Mouse (Mus musculus) cerebellum, adult 9-10 months (tissue): Measurements from ENCODE around the gene Gm37240.
"Not testable (repeated sequence)": the region's sequence is repeated elsewhere in the genome, so short reads cannot be mapped to it uniquely, and the experiment has no call there.

Source experiments
- DNase-seq: peaks from one replicate; pipeline ENCODE4 v3.0.0; 2022

Gene Gm37240

GRCm38 (mm10) chr3:84686294-84686672, 1201.0 kb downstream of the Gm37240 start:
- no peak for DNase-seq

GRCm38 (mm10) chr3:84685662-84686293, 1201.5 kb downstream of the Gm37240 start:
- no peak for DNase-seq

GRCm38 (mm10) chr3:84683788-84684187, 1203.5 kb downstream of the Gm37240 start:
- no peak for DNase-seq

GRCm38 (mm10) chr3:84681699-84682098, 1205.6 kb downstream of the Gm37240 start:
- no peak for DNase-seq

- no peak for DNase-seq
These were observed 1207.3 kb downstream of the Gm37240 start for GRCm38 (mm10) chr3:84680062-84680461.

- DNase-seq = no peak
These were observed 1207.8 kb downstream of the Gm37240 start for GRCm38 (mm10) chr3:84679542-84679941.

GRCm38 (mm10) chr3:84678891-84679290, 1208.4 kb downstream of the Gm37240 start:
- DNase-seq = no peak

GRCm38 (mm10) chr3:84675710-84676109, 1211.6 kb downstream of the Gm37240 start:
- DNase-seq = no peak

- DNase-seq = no peak
These were observed 1213.8 kb downstream of the Gm37240 start for GRCm38 (mm10) chr3:84673552-84673951.

GRCm38 (mm10) chr3:84672136-84672535, 1215.2 kb downstream of the Gm37240 start:
- no peak for DNase-seq

GRCm38 (mm10) chr3:84668957-84669356, 1218.4 kb downstream of the Gm37240 start:
- no peak for DNase-seq

- no peak for DNase-seq
These were observed 1221.9 kb downstream of the Gm37240 start for GRCm38 (mm10) chr3:84665255-84666073.

GRCm38 (mm10) chr3:84664686-84665085, 1222.6 kb downstream of the Gm37240 start:
- DNase-seq = no peak

GRCm38 (mm10) chr3:84663858-84664257, 1223.5 kb downstream of the Gm37240 start:
- DNase-seq = no peak

GRCm38 (mm10) chr3:84663079-84663478, 1224.2 kb downstream of the Gm37240 start:
- DNase-seq = no peak

GRCm38 (mm10) chr3:84660380-84660779, 1226.9 kb downstream of the Gm37240 start:
- no peak for DNase-seq

- no peak for DNase-seq
These were observed 1228.4 kb downstream of the Gm37240 start for GRCm38 (mm10) chr3:84658872-84659271.

- DNase-seq = no peak
These were observed 1229.3 kb downstream of the Gm37240 start for GRCm38 (mm10) chr3:84658017-84658416.

- no peak for DNase-seq
These were observed 1230.1 kb downstream of the Gm37240 start for GRCm38 (mm10) chr3:84657240-84657639.

- DNase-seq = not testable (repeated sequence)
These were observed 1231.5 kb downstream of the Gm37240 start for GRCm38 (mm10) chr3:84655785-84656150.

- no peak for DNase-seq
These were observed 1232.2 kb downstream of the Gm37240 start for GRCm38 (mm10) chr3:84654900-84655784.

GRCm38 (mm10) chr3:84654246-84654826, 1233.0 kb downstream of the Gm37240 start:
- peak; percentile 19 for DNase-seq
